Mouse (Mus musculus): ENCODE results near the gene Htra1. TPM values are rescaled to one million over a fixed set of nuclear protein-coding genes. Genes with fewer than 3 reads are reported as not detected.

Gene Htra1
- polyA plus RNA-seq, 1 experiment from 2014 or later, result 12.7 TPM

DNA sequence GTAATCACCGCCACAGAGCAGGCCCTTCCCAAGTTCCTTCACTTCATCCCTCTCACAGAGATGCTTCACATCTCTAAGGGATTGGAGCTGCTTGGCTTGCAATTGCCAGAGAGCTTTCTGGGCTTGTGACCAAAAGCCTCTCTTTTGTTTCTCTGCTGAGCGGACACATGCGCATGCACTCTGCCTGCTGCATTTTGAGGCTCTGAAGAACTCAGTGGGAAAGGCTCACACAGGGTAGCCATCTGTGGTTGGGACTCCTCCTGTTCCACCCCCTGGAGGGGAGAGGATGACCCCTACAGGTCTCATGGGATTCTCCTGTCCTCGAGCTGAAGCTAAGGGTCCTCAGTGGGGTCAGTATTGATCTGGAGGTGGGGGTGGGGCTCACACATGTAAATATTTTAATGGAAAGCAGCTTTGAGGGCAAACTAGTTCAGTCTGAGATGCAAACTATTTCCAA lies 30.0 kb downstream of the Htra1 start:
- H3K27me3 ChIP-seq (ENCODE audit: control insufficient read depth, insufficient read depth, low read length), result no peaks in the 10 kb centered on the region
- ATAC-seq (ENCODE audit: low FRiP score, low TSS enrichment) (no peak), DNase-seq (peak; percentile 70)
- H3K9ac ChIP-seq (replicated peaks; ENCODE audit: low read length), result no peak overlapping the region
- H3K36me3 ChIP-seq (ENCODE audit: control insufficient read depth, insufficient read depth, low read length), result no peaks in the 10 kb centered on the region
- WGBS, result 63% methylated on average over 4 of the region's 4 CpGs
- no peaks in the 10 kb centered on the region for H3K9me3 ChIP-seq (ENCODE audit: control insufficient read depth, low read length)
- H3K4me3 ChIP-seq (replicated peaks; ENCODE audit: low read depth, low read length), result no peak overlapping the region
- H3K4me2 ChIP-seq (ENCODE audit: low read length), result no peak overlapping the region
- H3K4me1 ChIP-seq (ENCODE audit: control insufficient read depth, insufficient read depth, low read length), result no peaks in the 10 kb centered on the region
- no peak overlapping the region for H3K27ac ChIP-seq (replicated peaks; ENCODE audit: low read depth, low read length)

DNA sequence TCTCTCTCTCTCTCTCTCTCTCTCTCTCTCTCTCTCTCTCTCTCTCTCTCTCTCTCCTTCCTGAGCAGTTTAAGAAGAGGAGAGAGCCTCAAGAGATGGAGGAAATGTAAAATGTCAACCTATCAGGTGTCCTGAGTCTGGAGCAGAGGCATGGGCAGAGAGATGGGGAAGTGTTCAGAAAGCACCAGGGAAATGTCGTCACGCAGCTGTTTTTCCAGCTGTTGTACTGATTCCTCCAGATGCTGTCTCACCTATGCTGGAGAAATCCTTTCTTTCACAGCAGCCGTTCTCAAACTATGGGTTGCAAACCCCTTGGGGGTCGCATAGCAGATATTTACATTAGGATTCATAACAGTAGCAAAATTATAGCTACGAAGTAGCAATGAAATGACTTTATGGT lies 30.5 kb downstream of the Htra1 start:
- DNase-seq (no peak), ATAC-seq (ENCODE audit: low FRiP score, low TSS enrichment) (no peak)
- H3K4me2 ChIP-seq (ENCODE audit: low read length), result no peak overlapping the region
- H3K36me3 ChIP-seq (ENCODE audit: control insufficient read depth, insufficient read depth, low read length), result no peaks in the 10 kb centered on the region
- H3K4me3 ChIP-seq (replicated peaks; ENCODE audit: low read depth, low read length), result no peak overlapping the region
- no peaks in the 10 kb centered on the region for H3K4me1 ChIP-seq (ENCODE audit: control insufficient read depth, insufficient read depth, low read length)
- WGBS, result 84% methylated on average over 5 of the region's 5 CpGs
- no peak overlapping the region for H3K27ac ChIP-seq (replicated peaks; ENCODE audit: low read depth, low read length)
- no peak overlapping the region for H3K9ac ChIP-seq (replicated peaks; ENCODE audit: low read length)
- no peaks in the 10 kb centered on the region for H3K27me3 ChIP-seq (ENCODE audit: control insufficient read depth, insufficient read depth, low read length)
- H3K9me3 ChIP-seq (ENCODE audit: control insufficient read depth, low read length), result no peaks in the 10 kb centered on the region

DNA sequence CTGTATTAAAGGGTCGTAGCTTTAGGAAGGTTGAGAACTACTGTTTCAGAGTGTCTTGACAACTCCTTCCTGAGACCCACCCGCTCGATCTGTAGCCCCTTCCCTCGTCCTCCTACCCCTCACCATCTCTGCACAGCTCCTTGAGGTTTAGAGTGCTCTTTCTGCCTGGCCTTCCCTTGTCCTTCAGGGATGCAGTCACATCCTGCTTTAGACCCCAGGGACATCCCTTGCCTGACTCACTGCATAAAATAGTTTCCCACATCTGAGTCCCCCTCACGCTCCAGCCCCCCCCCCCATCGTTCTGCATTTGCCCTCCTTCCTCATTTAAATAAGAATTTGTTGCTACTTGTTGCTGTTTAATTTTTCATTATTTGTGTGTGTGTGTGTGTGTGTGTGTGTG lies 31.0 kb downstream of the Htra1 start:
- H3K4me2 ChIP-seq (ENCODE audit: low read length), result no peak overlapping the region
- H3K9me3 ChIP-seq (ENCODE audit: control insufficient read depth, low read length), result no peaks in the 10 kb centered on the region
- no peaks in the 10 kb centered on the region for H3K27me3 ChIP-seq (ENCODE audit: control insufficient read depth, insufficient read depth, low read length)
- H3K9ac ChIP-seq (replicated peaks; ENCODE audit: low read length), result no peak overlapping the region
- no peak overlapping the region for H3K27ac ChIP-seq (replicated peaks; ENCODE audit: low read depth, low read length)
- 71% methylated on average over 6 of the region's 6 CpGs for WGBS
- ATAC-seq (ENCODE audit: low FRiP score, low TSS enrichment) (no peak), DNase-seq (no peak)
- no peaks in the 10 kb centered on the region for H3K4me1 ChIP-seq (ENCODE audit: control insufficient read depth, insufficient read depth, low read length)
- H3K4me3 ChIP-seq (replicated peaks; ENCODE audit: low read depth, low read length), result no peak overlapping the region
- no peaks in the 10 kb centered on the region for H3K36me3 ChIP-seq (ENCODE audit: control insufficient read depth, insufficient read depth, low read length)

DNA sequence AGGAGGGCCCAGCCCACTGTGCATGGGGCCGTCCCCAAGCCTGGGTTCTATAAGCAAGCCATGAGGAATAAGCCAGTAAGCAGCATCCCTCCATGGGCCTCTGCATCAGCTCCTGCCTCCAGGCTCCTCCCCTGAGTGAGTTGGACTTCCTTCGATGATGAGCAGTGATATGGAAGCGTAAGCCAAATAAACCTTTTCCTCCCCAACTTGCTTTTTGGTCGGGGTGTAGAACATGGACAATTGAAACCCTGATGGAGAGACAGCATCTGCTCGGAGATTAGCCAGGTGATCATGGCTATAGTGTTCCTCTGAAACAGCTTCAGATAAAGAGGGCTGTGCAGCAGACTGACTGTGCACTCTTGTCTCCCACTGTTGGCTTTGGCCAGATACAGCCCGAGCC lies 32.0 kb downstream of the Htra1 start:
- ATAC-seq (ENCODE audit: low FRiP score, low TSS enrichment), result no peak
- Histone ChIP-seq H3K4me3 (replicated peaks; ENCODE audit: low read depth, low read length) (no peak overlapping the region), H3K4me2 (ENCODE audit: low read length) (no peak overlapping the region), H3K4me1 (ENCODE audit: control insufficient read depth, insufficient read depth, low read length) (no peaks in the 10 kb centered on the region), H3K9me3 (ENCODE audit: control insufficient read depth, low read length) (no peaks in the 10 kb centered on the region), H3K27me3 (ENCODE audit: control insufficient read depth, insufficient read depth, low read length) (no peaks in the 10 kb centered on the region), H3K9ac (replicated peaks; ENCODE audit: low read length) (no peak overlapping the region), H3K27ac (replicated peaks; ENCODE audit: low read depth, low read length) (no peak overlapping the region), H3K36me3 (ENCODE audit: control insufficient read depth, insufficient read depth, low read length) (no peaks in the 10 kb centered on the region)
- WGBS, result 89% methylated on average over 6 of the region's 6 CpGs
- no peak for DNase-seq

DNA sequence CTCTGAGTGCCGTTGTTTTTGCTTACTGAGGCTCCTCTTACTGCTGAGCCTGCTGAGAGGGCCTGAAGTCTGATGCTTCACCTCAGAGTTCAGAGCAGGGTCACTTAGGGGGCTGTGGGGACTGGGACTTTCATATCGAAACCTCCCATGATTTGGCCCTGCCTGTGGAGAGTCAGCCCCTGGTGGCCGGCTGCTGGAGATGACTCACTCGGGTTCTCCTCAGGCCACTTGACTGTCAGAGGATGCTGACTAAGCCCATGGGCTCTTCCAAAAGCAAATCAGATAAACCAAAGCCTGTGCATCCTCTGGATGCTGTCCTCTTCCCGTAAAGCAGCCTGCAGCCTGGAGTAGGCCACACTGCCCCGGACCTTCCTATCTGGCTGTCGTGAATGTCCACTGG lies 32.6 kb downstream of the Htra1 start:
- H3K36me3 ChIP-seq (ENCODE audit: control insufficient read depth, insufficient read depth, low read length), result no peaks in the 10 kb centered on the region
- WGBS, result 80% methylated on average over 7 of the region's 7 CpGs

DNA sequence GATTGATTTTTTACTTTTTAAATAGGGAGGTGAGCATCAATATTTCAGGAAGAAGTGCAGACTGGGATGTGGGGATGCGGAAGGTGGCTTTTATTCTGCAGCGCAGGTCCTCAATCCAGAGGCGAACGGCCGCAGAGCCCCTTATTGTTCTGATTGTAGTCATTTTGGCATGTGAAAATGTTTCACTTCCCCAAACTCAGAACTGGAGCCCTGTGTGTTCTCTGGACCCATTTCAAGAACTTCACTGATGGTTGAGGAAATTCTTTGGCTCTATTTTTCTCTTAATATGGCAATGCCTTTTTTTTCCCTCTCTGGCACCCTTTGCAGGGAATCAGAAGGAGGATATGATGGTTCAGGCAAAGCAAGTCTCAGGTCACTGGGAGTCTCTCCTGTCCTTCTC lies 33.2 kb downstream of the Htra1 start:
- 85% methylated on average over 5 of the region's 5 CpGs for WGBS
- ATAC-seq (ENCODE audit: low FRiP score, low TSS enrichment), result no peak
- H3K9ac ChIP-seq (replicated peaks; ENCODE audit: low read length), result no peak overlapping the region

More for the DNA sequence above, 32.6 kb downstream of the Htra1 start:
- H3K4me1 ChIP-seq (ENCODE audit: control insufficient read depth, insufficient read depth, low read length), result no peaks in the 10 kb centered on the region
- H3K27ac ChIP-seq (replicated peaks; ENCODE audit: low read depth, low read length), result no peak overlapping the region
- H3K4me2 ChIP-seq (ENCODE audit: low read length), result no peak overlapping the region
- ATAC-seq (ENCODE audit: low FRiP score, low TSS enrichment) (no peak), DNase-seq (no peak)
- H3K9ac ChIP-seq (replicated peaks; ENCODE audit: low read length), result no peak overlapping the region
- H3K27me3 ChIP-seq (ENCODE audit: control insufficient read depth, insufficient read depth, low read length), result no peaks in the 10 kb centered on the region
- no peak overlapping the region for H3K4me3 ChIP-seq (replicated peaks; ENCODE audit: low read depth, low read length)
- H3K9me3 ChIP-seq (ENCODE audit: control insufficient read depth, low read length), result no peaks in the 10 kb centered on the region

DNA sequence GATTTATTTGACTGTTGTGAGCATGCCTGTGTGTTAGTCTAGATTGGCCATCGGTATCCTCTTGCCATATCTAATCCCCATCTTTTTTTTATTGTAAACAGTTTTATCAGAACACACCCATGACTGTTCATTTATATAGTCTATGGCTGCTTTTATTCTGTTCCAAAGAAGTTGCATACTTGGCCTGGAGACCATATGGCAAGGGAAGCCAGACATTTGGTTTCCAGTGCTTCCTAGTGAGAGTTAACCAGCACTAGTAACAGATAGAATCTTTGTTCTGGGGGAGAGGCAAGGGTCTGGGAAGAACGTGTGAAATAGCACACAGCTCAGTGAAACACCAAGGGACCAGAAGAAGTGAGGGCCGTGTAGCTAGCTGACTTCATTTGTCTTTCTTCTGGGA lies 33.6 kb downstream of the Htra1 start:
- no peaks in the 10 kb centered on the region for H3K36me3 ChIP-seq (ENCODE audit: control insufficient read depth, insufficient read depth, low read length)
- no peaks in the 10 kb centered on the region for H3K4me1 ChIP-seq (ENCODE audit: control insufficient read depth, insufficient read depth, low read length)
- DNase-seq (no peak), ATAC-seq (ENCODE audit: low FRiP score, low TSS enrichment) (no peak)
- H3K4me3 ChIP-seq (replicated peaks; ENCODE audit: low read depth, low read length), result no peak overlapping the region
- no peaks in the 10 kb centered on the region for H3K9me3 ChIP-seq (ENCODE audit: control insufficient read depth, low read length)
- H3K27me3 ChIP-seq (ENCODE audit: control insufficient read depth, insufficient read depth, low read length), result no peaks in the 10 kb centered on the region
- 82% methylated on average over 3 of the region's 3 CpGs for WGBS
- H3K4me2 ChIP-seq (ENCODE audit: low read length), result no peak overlapping the region
- no peak overlapping the region for H3K9ac ChIP-seq (replicated peaks; ENCODE audit: low read length)
- H3K27ac ChIP-seq (replicated peaks; ENCODE audit: low read depth, low read length), result no peak overlapping the region

More for the DNA sequence above, 33.2 kb downstream of the Htra1 start:
- no peaks in the 10 kb centered on the region for H3K4me1 ChIP-seq (ENCODE audit: control insufficient read depth, insufficient read depth, low read length)
- no peaks in the 10 kb centered on the region for H3K27me3 ChIP-seq (ENCODE audit: control insufficient read depth, insufficient read depth, low read length)
- no peaks in the 10 kb centered on the region for H3K9me3 ChIP-seq (ENCODE audit: control insufficient read depth, low read length)
- H3K27ac ChIP-seq (replicated peaks; ENCODE audit: low read depth, low read length), result no peak overlapping the region
- no peak overlapping the region for H3K4me2 ChIP-seq (ENCODE audit: low read length)
- H3K4me3 ChIP-seq (replicated peaks; ENCODE audit: low read depth, low read length), result no peak overlapping the region
- no peak for DNase-seq
- no peaks in the 10 kb centered on the region for H3K36me3 ChIP-seq (ENCODE audit: control insufficient read depth, insufficient read depth, low read length)

DNA sequence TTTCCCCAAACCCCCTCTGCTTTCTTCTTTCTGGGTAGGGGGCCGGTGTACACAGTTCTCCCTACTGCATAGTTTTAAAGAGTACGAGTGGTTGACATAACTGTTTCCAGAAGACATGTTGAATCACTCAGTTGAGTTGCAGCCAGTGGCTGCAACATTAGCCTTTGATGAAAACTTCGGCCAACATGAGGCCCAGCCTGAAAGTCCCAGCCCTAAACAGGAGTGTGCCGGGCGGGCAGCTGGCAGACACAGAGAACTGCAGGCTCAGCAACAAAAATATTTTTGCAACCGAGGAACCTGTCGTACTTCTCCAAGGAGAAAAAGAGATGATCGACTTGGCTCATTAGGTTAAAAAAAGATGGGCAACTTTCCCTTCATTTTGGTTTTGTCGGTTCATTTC lies 36.9 kb downstream of the Htra1 start:
- no peaks in the 10 kb centered on the region for H3K36me3 ChIP-seq (ENCODE audit: control insufficient read depth, insufficient read depth, low read length)
- no peak overlapping the region for H3K4me3 ChIP-seq (replicated peaks; ENCODE audit: low read depth, low read length)
- no peak overlapping the region for H3K9ac ChIP-seq (replicated peaks; ENCODE audit: low read length)
- H3K27me3 ChIP-seq (ENCODE audit: control insufficient read depth, insufficient read depth, low read length), result no peaks in the 10 kb centered on the region
- no peak for ATAC-seq (ENCODE audit: low FRiP score, low TSS enrichment)
- peaks cover 3% of the 10 kb centered on the region; the same call in 1 of the 2 replicates for H3K4me1 ChIP-seq (ENCODE audit: control insufficient read depth, insufficient read depth, low read length)
- no peak for DNase-seq
- H3K27ac ChIP-seq (replicated peaks; ENCODE audit: low read depth, low read length), result no peak overlapping the region
- WGBS, result 95% methylated on average over 9 of the region's 9 CpGs
- H3K9me3 ChIP-seq (ENCODE audit: control insufficient read depth, low read length), result no peaks in the 10 kb centered on the region
- no peak overlapping the region for H3K4me2 ChIP-seq (ENCODE audit: low read length)

DNA sequence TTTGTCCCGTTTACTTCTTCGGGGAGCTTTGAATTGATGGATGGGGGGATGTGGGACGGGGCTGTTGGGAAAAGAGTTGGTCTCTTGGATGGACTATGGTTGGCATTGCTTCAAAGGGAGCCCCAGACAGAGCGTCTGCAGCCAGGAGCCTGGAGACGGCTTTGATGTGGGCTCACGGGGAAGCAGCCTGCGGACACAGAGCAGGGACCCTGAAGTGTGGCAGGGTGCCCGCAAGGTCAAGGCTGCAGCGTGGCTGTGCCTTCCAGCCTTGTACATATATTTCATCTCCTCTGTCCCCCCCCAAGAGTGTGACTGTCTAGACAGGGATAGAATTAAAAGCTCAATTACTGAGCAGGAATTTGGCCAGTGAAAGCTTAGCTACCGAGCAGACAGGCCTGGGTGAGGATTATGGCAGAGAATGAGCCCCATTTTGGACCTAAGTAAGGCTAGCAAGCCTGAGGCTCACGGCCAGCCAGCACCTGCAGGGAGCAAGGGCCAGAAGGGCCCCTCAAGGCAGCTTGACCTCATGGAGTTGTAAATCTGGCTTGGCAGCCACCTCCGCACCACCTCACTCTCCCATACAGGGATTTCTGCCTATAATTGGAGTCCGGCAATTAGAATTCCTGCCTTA lies 40.5 kb downstream of the Htra1 start:
- H3K9ac ChIP-seq (replicated peaks; ENCODE audit: low read length), result no peak overlapping the region
- 57% methylated on average over 13 of the region's 13 CpGs for WGBS
- no peaks in the 10 kb centered on the region for H3K36me3 ChIP-seq (ENCODE audit: control insufficient read depth, insufficient read depth, low read length)
- ATAC-seq (ENCODE audit: low FRiP score, low TSS enrichment) (no peak), DNase-seq (peak; percentile 31)
- H3K27me3 ChIP-seq (ENCODE audit: control insufficient read depth, insufficient read depth, low read length), result no peaks in the 10 kb centered on the region
- no peak overlapping the region for H3K4me3 ChIP-seq (replicated peaks; ENCODE audit: low read depth, low read length)
- H3K4me1 ChIP-seq (ENCODE audit: control insufficient read depth, insufficient read depth, low read length), result peaks cover 6% of the 10 kb centered on the region; the same call in 1 of the 2 replicates
- H3K27ac ChIP-seq (replicated peaks; ENCODE audit: low read depth, low read length), result no peak overlapping the region
- H3K4me2 ChIP-seq (ENCODE audit: low read length), result no peak overlapping the region
- H3K9me3 ChIP-seq (ENCODE audit: control insufficient read depth, low read length), result no peaks in the 10 kb centered on the region
